Mouse (Mus musculus): ENCODE measurements around the gene Aldh3a1.

Aldh3a1 gene

GRCm38 (mm10) chr11:61236015-61236414 lies 28.7 kb downstream of the Aldh3a1 start:
- no peak for DNase-seq (ENCODE audit: low spot score in 2 of 2)

GRCm38 (mm10) chr11:61244406-61244805 lies 37.1 kb downstream of the Aldh3a1 start:
- no peak for DNase-seq (ENCODE audit: low spot score in 2 of 2)

- DNase-seq (ENCODE audit: low spot score in 2 of 2), result no peak
Measured at GRCm38 (mm10) chr11:61251741-61252140, 44.4 kb downstream of the Aldh3a1 start.

- DNase-seq (ENCODE audit: low spot score in 2 of 2), result no peak
Measured at GRCm38 (mm10) chr11:61252807-61253206, 45.5 kb downstream of the Aldh3a1 start.

GRCm38 (mm10) chr11:61259106-61259505 lies 51.8 kb downstream of the Aldh3a1 start:
- DNase-seq (ENCODE audit: low spot score in 2 of 2), result no peak

- DNase-seq (ENCODE audit: low spot score in 2 of 2), result no peak
Measured at GRCm38 (mm10) chr11:61262516-61262915, 55.2 kb downstream of the Aldh3a1 start.

GRCm38 (mm10) chr11:61263841-61264240 lies 56.5 kb downstream of the Aldh3a1 start:
- no peak for DNase-seq (ENCODE audit: low spot score in 2 of 2)

GRCm38 (mm10) chr11:61266551-61267533 lies 59.5 kb downstream of the Aldh3a1 start, which contains the start of gene Aldh3a2:
TSS of gene Aldh3a2 (minus strand) at chr11:61267464.
- peak; percentile 93 to 98 for DNase-seq (ENCODE audit: low spot score in 2 of 2)

Measured in urinary bladder, adult 18-20 months (tissue).